Mouse (Mus musculus): ENCODE data around the gene Tspan11. TPM values are rescaled to one million over a fixed set of nuclear protein-coding genes. Genes with fewer than 3 reads are reported as not detected.

Tspan11 gene
- total RNA-seq (2023) = under 1 TPM in 1 of 2 experiments, not detected in 1; 0.07 TPM

GRCm38 (mm10) chr6:127887511-127888421, at the start of gene Tspan11:
Gene Tspan11 (plus strand): TSS chr6:127887589.

Other genes starting within 250 kb of the Tspan11 start
- not detected for gene Prmt8, start 118.1 kb upstream of the Tspan11 start, total RNA-seq (2023)

Measured in neutrophil, adult 83 days (primary cell).